Mouse (Mus musculus): ENCODE data around the gene Ap1b1. TPM values are rescaled to one million over a fixed set of nuclear protein-coding genes. Genes with fewer than 3 reads are reported as not detected.

The Ap1b1 gene
- polyA plus RNA-seq, 1 experiment from 2014 or later: 46.4 TPM

GRCm38 (mm10) chr11:5007186-5007585 is 20.6 kb downstream of the Ap1b1 start:
- ATAC-seq (replicated peaks; ENCODE audit: insufficient number of reproducible peaks, low FRiP score, low TSS enrichment, low read depth) (no peak), DNase-seq (ENCODE audit: low spot score) (no peak)
- Histone ChIP-seq H3K27me3 (ENCODE audit: control insufficient read depth, insufficient read depth, low read length) (no peaks in the 10 kb centered on the region), H3K4me3 (ENCODE audit: low read depth, low read length) (no peak overlapping the region), H3K27ac (replicated peaks; ENCODE audit: low read depth, low read length) (no peak overlapping the region), H3K9ac (replicated peaks; ENCODE audit: low read length) (no peak overlapping the region), H3K36me3 (replicated peaks; ENCODE audit: control insufficient read depth, insufficient read depth, low read depth, low read length) (no peaks in the 10 kb centered on the region), H3K9me3 (replicated peaks; ENCODE audit: control insufficient read depth, low read length) (no peaks in the 10 kb centered on the region), H3K4me2 (ENCODE audit: low read depth, low read length) (no peak overlapping the region), H3K4me1 (ENCODE audit: control insufficient read depth, insufficient read depth, low read length) (no peaks in the 10 kb centered on the region)
- 90% methylated on average over 1 of the region's 1 CpGs for WGBS

DNA sequence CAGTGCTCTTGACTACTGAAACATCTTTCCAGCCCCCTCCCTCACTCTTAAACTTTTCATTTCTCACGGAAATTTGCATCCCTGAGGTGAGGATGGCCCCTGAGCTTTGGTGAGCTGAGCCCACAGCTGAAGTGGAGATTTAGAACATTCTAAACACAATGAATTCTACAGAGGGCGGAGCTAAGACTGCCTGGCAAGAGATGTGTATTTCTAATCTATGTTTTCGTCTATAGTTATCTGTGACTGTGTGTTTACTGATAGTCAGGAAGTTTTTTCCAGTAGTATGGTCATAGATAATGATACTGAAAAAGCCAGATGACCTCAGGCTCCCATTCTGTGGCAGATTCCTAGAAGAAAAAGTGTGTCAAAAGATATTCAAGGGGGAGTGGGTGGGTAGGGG is 22.2 kb downstream of the Ap1b1 start:
- no peaks in the 10 kb centered on the region for H3K4me1 ChIP-seq (ENCODE audit: control insufficient read depth, insufficient read depth, low read length)
- DNase-seq (ENCODE audit: low spot score) (no peak), ATAC-seq (replicated peaks; ENCODE audit: insufficient number of reproducible peaks, low FRiP score, low TSS enrichment, low read depth) (no peak)
- no peaks in the 10 kb centered on the region for H3K27me3 ChIP-seq (ENCODE audit: control insufficient read depth, insufficient read depth, low read length)
- 78% methylated on average over 3 of the region's 3 CpGs for WGBS
- H3K27ac ChIP-seq (replicated peaks; ENCODE audit: low read depth, low read length): no peak overlapping the region
- no peak overlapping the region for H3K9ac ChIP-seq (replicated peaks; ENCODE audit: low read length)
- H3K4me3 ChIP-seq (ENCODE audit: low read depth, low read length): no peak overlapping the region
- no peaks in the 10 kb centered on the region; the same call in 1 of the 2 replicates for H3K36me3 ChIP-seq (replicated peaks; ENCODE audit: control insufficient read depth, insufficient read depth, low read depth, low read length)
- no peak overlapping the region for H3K4me2 ChIP-seq (ENCODE audit: low read depth, low read length)
- H3K9me3 ChIP-seq (replicated peaks; ENCODE audit: control insufficient read depth, low read length): no peaks in the 10 kb centered on the region

DNA sequence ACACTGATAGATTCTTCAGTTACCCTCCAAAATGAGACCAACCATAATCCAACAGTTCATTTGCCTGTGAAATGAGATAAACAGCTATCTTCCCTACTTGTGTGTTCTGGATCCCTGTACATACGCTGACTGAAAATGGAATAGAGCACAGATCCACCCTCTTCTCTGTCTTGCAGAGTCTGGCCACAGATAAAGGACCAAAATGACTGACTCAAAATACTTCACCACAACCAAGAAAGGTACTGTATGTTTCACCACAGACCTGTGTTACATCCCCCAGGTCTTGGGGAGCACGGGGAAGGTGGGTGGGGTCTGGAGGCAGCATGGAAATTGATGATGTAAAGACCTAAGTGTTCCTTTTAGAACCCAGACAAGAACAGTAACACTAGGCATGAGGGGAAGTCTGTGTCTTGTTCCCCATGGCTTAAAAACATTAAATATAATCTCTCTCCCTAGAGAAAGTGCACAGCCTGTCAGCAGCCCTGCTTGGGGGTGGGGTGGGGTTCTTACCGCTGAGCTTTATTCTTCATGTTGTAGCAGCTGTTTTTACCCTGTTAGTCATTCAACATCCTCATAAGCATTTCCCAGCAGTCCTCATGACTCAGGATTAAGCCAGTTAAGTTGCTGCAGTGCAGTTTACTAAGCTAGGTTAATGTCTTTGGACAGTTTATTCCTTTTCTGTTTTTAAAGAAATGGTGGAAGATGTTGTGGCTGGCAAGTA is 22.9 kb downstream of the Ap1b1 start:
- Histone ChIP-seq H3K27me3 (ENCODE audit: control insufficient read depth, insufficient read depth, low read length) (no peaks in the 10 kb centered on the region), H3K27ac (replicated peaks; ENCODE audit: low read depth, low read length) (no peak overlapping the region), H3K9ac (replicated peaks; ENCODE audit: low read length) (no peak overlapping the region), H3K9me3 (replicated peaks; ENCODE audit: control insufficient read depth, low read length) (no peaks in the 10 kb centered on the region), H3K4me3 (ENCODE audit: low read depth, low read length) (no peak overlapping the region), H3K4me1 (ENCODE audit: control insufficient read depth, insufficient read depth, low read length) (no peaks in the 10 kb centered on the region), H3K36me3 (replicated peaks; ENCODE audit: control insufficient read depth, insufficient read depth, low read depth, low read length) (no peaks in the 10 kb centered on the region; the same call in 1 of the 2 replicates), H3K4me2 (ENCODE audit: low read depth, low read length) (no peak overlapping the region)
- 90% methylated on average over 3 of the region's 3 CpGs for WGBS
- ATAC-seq (replicated peaks; ENCODE audit: insufficient number of reproducible peaks, low FRiP score, low TSS enrichment, low read depth): no peak
- no peak for DNase-seq (ENCODE audit: low spot score)

- no peak for ATAC-seq (replicated peaks; ENCODE audit: insufficient number of reproducible peaks, low FRiP score, low TSS enrichment, low read depth)
- DNase-seq (ENCODE audit: low spot score): no peak
- Histone ChIP-seq H3K36me3 (replicated peaks; ENCODE audit: control insufficient read depth, insufficient read depth, low read depth, low read length) (no peaks in the 10 kb centered on the region; the same call in 1 of the 2 replicates), H3K27me3 (ENCODE audit: control insufficient read depth, insufficient read depth, low read length) (no peaks in the 10 kb centered on the region), H3K4me1 (ENCODE audit: control insufficient read depth, insufficient read depth, low read length) (no peaks in the 10 kb centered on the region), H3K9me3 (replicated peaks; ENCODE audit: control insufficient read depth, low read length) (no peaks in the 10 kb centered on the region), H3K4me3 (ENCODE audit: low read depth, low read length) (no peak overlapping the region), H3K4me2 (ENCODE audit: low read depth, low read length) (no peak overlapping the region), H3K27ac (replicated peaks; ENCODE audit: low read depth, low read length) (no peak overlapping the region), H3K9ac (replicated peaks; ENCODE audit: low read length) (no peak overlapping the region)
- 97% methylated on average over 1 of the region's 1 CpGs for WGBS
Measured at GRCm38 (mm10) chr11:5010205-5010604, 23.6 kb downstream of the Ap1b1 start.

- 89% methylated on average over 1 of the region's 1 CpGs for WGBS
- DNase-seq (ENCODE audit: low spot score) (no peak), ATAC-seq (replicated peaks; ENCODE audit: insufficient number of reproducible peaks, low FRiP score, low TSS enrichment, low read depth) (no peak)
- no peak overlapping the region for H3K4me3 ChIP-seq (ENCODE audit: low read depth, low read length)
- H3K4me1 ChIP-seq (ENCODE audit: control insufficient read depth, insufficient read depth, low read length): no peaks in the 10 kb centered on the region
- no peaks in the 10 kb centered on the region for H3K27me3 ChIP-seq (ENCODE audit: control insufficient read depth, insufficient read depth, low read length)
- H3K36me3 ChIP-seq (replicated peaks; ENCODE audit: control insufficient read depth, insufficient read depth, low read depth, low read length): no peaks in the 10 kb centered on the region; the same call in 1 of the 2 replicates
- no peak overlapping the region for H3K9ac ChIP-seq (replicated peaks; ENCODE audit: low read length)
- H3K9me3 ChIP-seq (replicated peaks; ENCODE audit: control insufficient read depth, low read length): no peaks in the 10 kb centered on the region
- no peak overlapping the region for H3K4me2 ChIP-seq (ENCODE audit: low read depth, low read length)
- H3K27ac ChIP-seq (replicated peaks; ENCODE audit: low read depth, low read length): no peak overlapping the region
Measured at GRCm38 (mm10) chr11:5011480-5011879, 24.9 kb downstream of the Ap1b1 start.

- WGBS: 90% methylated on average over 5 of the region's 5 CpGs
- H3K9ac ChIP-seq (replicated peaks; ENCODE audit: low read length): no peak overlapping the region
- no peak overlapping the region for H3K27ac ChIP-seq (replicated peaks; ENCODE audit: low read depth, low read length)
- no peaks in the 10 kb centered on the region; the same call in none of the 2 replicates for H3K36me3 ChIP-seq (replicated peaks; ENCODE audit: control insufficient read depth, insufficient read depth, low read depth, low read length)
- DNase-seq (ENCODE audit: low spot score): no peak
- ATAC-seq (replicated peaks; ENCODE audit: insufficient number of reproducible peaks, low FRiP score, low TSS enrichment, low read depth): no peak
- H3K4me3 ChIP-seq (ENCODE audit: low read depth, low read length): no peak overlapping the region
- H3K4me2 ChIP-seq (ENCODE audit: low read depth, low read length): no peak overlapping the region
- no peaks in the 10 kb centered on the region for H3K27me3 ChIP-seq (ENCODE audit: control insufficient read depth, insufficient read depth, low read length)
- no peaks in the 10 kb centered on the region for H3K9me3 ChIP-seq (replicated peaks; ENCODE audit: control insufficient read depth, low read length)
- H3K4me1 ChIP-seq (ENCODE audit: control insufficient read depth, insufficient read depth, low read length): no peaks in the 10 kb centered on the region
Measured at GRCm38 (mm10) chr11:5012213-5012715, 25.6 kb downstream of the Ap1b1 start.

GRCm38 (mm10) chr11:5015720-5016119 is 29.1 kb downstream of the Ap1b1 start:
- peaks cover 7% of the 10 kb centered on the region for H3K36me3 ChIP-seq (replicated peaks; ENCODE audit: control insufficient read depth, insufficient read depth, low read depth, low read length)
- no peaks in the 10 kb centered on the region for H3K4me1 ChIP-seq (ENCODE audit: control insufficient read depth, insufficient read depth, low read length)
- no peak overlapping the region for H3K27ac ChIP-seq (replicated peaks; ENCODE audit: low read depth, low read length)
- H3K4me2 ChIP-seq (ENCODE audit: low read depth, low read length): no peak overlapping the region
- H3K27me3 ChIP-seq (ENCODE audit: control insufficient read depth, insufficient read depth, low read length): no peaks in the 10 kb centered on the region
- H3K9ac ChIP-seq (replicated peaks; ENCODE audit: low read length): no peak overlapping the region
- ATAC-seq (replicated peaks; ENCODE audit: insufficient number of reproducible peaks, low FRiP score, low TSS enrichment, low read depth): no peak
- no peaks in the 10 kb centered on the region for H3K9me3 ChIP-seq (replicated peaks; ENCODE audit: control insufficient read depth, low read length)
- no peak overlapping the region for H3K4me3 ChIP-seq (ENCODE audit: low read depth, low read length)
- WGBS: 64% methylated on average over 2 of the region's 2 CpGs
- peak; percentile 18 for DNase-seq (ENCODE audit: low spot score)

DNA sequence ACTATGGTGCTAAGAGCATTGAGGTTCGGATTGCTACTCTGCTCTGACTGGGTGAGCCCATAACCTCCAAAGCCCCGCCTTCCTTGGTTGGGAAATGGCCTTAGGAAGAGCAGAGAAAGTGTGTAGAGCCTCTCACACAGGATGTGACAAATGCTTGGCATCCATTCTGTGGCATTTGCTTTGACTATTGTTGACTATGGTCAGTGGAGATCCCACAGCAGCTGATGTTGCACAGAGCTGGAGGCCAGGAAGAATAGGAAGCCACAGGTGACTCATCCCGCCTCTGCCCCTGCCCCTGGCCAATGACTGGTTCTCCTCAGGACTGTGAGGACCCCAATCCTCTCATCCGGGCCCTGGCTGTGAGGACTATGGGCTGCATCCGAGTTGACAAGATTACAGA is 29.7 kb downstream of the Ap1b1 start:
- no peak overlapping the region for H3K27ac ChIP-seq (replicated peaks; ENCODE audit: low read depth, low read length)
- H3K27me3 ChIP-seq (ENCODE audit: control insufficient read depth, insufficient read depth, low read length): no peaks in the 10 kb centered on the region
- WGBS: 91% methylated on average over 5 of the region's 5 CpGs
- H3K4me1 ChIP-seq (ENCODE audit: control insufficient read depth, insufficient read depth, low read length): no peaks in the 10 kb centered on the region
- ATAC-seq (replicated peaks; ENCODE audit: insufficient number of reproducible peaks, low FRiP score, low TSS enrichment, low read depth): no peak
- no peak for DNase-seq (ENCODE audit: low spot score)
- peaks cover 7% of the 10 kb centered on the region for H3K36me3 ChIP-seq (replicated peaks; ENCODE audit: control insufficient read depth, insufficient read depth, low read depth, low read length)
- H3K4me3 ChIP-seq (ENCODE audit: low read depth, low read length): no peak overlapping the region
- no peaks in the 10 kb centered on the region for H3K9me3 ChIP-seq (replicated peaks; ENCODE audit: control insufficient read depth, low read length)
- no peak overlapping the region for H3K9ac ChIP-seq (replicated peaks; ENCODE audit: low read length)
- no peak overlapping the region for H3K4me2 ChIP-seq (ENCODE audit: low read depth, low read length)
